Mouse (Mus musculus): ENCODE measurements around the gene Bfsp2. TPM values are rescaled to one million over a fixed set of nuclear protein-coding genes. Genes with fewer than 3 reads are reported as not detected.

Gene Bfsp2
- total RNA-seq, 1 experiment = not detected

- Histone ChIP-seq H3K9ac (ENCODE audit: insufficient read depth, low read depth, low read length, poor library complexity, severe bottlenecking) (no peak overlapping the region), H3K4me1 (ENCODE audit: control insufficient read depth in 2 of 2, insufficient read depth in 2 of 2, low read length in 2 of 2, poor library complexity in 1 of 2) (peaks cover 0 to 7% of the 10 kb centered on the region in 2 experiments; a peak in 1 of 4 replicates), H3K9me3 (ENCODE audit: control insufficient read depth, insufficient read depth, low read depth, low read length) (no peaks in the 10 kb centered on the region), H3K27ac (ENCODE audit: insufficient read depth, low read depth, low read length, poor library complexity, severe bottlenecking) (no peak overlapping the region), H3K36me3 (ENCODE audit: control insufficient read depth, insufficient read depth, low read length, poor library complexity, severe bottlenecking) (no peaks in the 10 kb centered on the region), H3K4me3 (ENCODE audit: insufficient read depth in 1 of 2, low read depth in 1 of 2, low read length in 2 of 2, poor library complexity in 1 of 2, severe bottlenecking in 1 of 2) (no peak overlapping the region)
- in situ Hi-C loops (cut with MboI; ENCODE audit: low sequenced_read_pairs in 2 of 2, unreplicated experiment in 2 of 2) = no loop called here
- no peak for DNase-seq (ENCODE audit: low read depth, low spot score)
- no peak for TF ChIP-seq ZC3H11A (IDR thresholded peaks at IDR 0.05; ENCODE audit: borderline replicate concordance, low read depth, low read length)
- no peak for TF ChIP-seq CHD2 (IDR thresholded peaks at IDR 0.05; ENCODE audit: low read depth, low read length)
- TF ChIP-seq ZNF384 (IDR thresholded peaks at IDR 0.05; ENCODE audit: low read depth, low read length) = no peak
- TF ChIP-seq HCFC1 (IDR thresholded peaks at IDR 0.05; ENCODE audit: borderline replicate concordance, insufficient read depth, low read length) = no peak
- no peak for TF ChIP-seq MAFK (IDR thresholded peaks at IDR 0.05; ENCODE audit: insufficient read depth, low read depth, low read length)
These were observed 24.8 kb upstream of the Bfsp2 start for GRCm38 (mm10) chr9:103505067-103505466.

GRCm38 (mm10) chr9:103504646-103505045, 24.4 kb upstream of the Bfsp2 start:
- in situ Hi-C loops (cut with MboI; ENCODE audit: low sequenced_read_pairs in 2 of 2, unreplicated experiment in 2 of 2) = no loop called here
- no peak for DNase-seq (ENCODE audit: low read depth, low spot score)
- TF ChIP-seq CHD2 (IDR thresholded peaks at IDR 0.05; ENCODE audit: low read depth, low read length) (no peak), ZNF384 (IDR thresholded peaks at IDR 0.05; ENCODE audit: low read depth, low read length) (no peak), HCFC1 (IDR thresholded peaks at IDR 0.05; ENCODE audit: borderline replicate concordance, insufficient read depth, low read length) (no peak), MAFK (IDR thresholded peaks at IDR 0.05; ENCODE audit: insufficient read depth, low read depth, low read length) (no peak), ZC3H11A (IDR thresholded peaks at IDR 0.05; ENCODE audit: borderline replicate concordance, low read depth, low read length) (no peak)

GRCm38 (mm10) chr9:103503586-103504298, 23.5 kb upstream of the Bfsp2 start:
- H3K36me3 ChIP-seq (ENCODE audit: control insufficient read depth, insufficient read depth, low read length, poor library complexity, severe bottlenecking) = no peaks in the 10 kb centered on the region

More at GRCm38 (mm10) chr9:103504646-103505045, 24.4 kb upstream of the Bfsp2 start:
- Histone ChIP-seq H3K4me3 (ENCODE audit: insufficient read depth in 1 of 2, low read depth in 1 of 2, low read length in 2 of 2, poor library complexity in 1 of 2, severe bottlenecking in 1 of 2) (no peak overlapping the region), H3K4me1 (ENCODE audit: control insufficient read depth in 2 of 2, insufficient read depth in 2 of 2, low read length in 2 of 2, poor library complexity in 1 of 2) (peaks cover 0 to 7% of the 10 kb centered on the region in 2 experiments; a peak in 1 of 4 replicates), H3K9ac (ENCODE audit: insufficient read depth, low read depth, low read length, poor library complexity, severe bottlenecking) (no peak overlapping the region), H3K27ac (ENCODE audit: insufficient read depth, low read depth, low read length, poor library complexity, severe bottlenecking) (no peak overlapping the region), H3K36me3 (ENCODE audit: control insufficient read depth, insufficient read depth, low read length, poor library complexity, severe bottlenecking) (no peaks in the 10 kb centered on the region), H3K9me3 (ENCODE audit: control insufficient read depth, insufficient read depth, low read depth, low read length) (no peaks in the 10 kb centered on the region)

GRCm38 (mm10) chr9:103502655-103503054, 22.4 kb upstream of the Bfsp2 start:
- no peak overlapping the region for H3K4me3 ChIP-seq (ENCODE audit: insufficient read depth in 1 of 2, low read depth in 1 of 2, low read length in 2 of 2, poor library complexity in 1 of 2, severe bottlenecking in 1 of 2)
- in situ Hi-C loops (cut with MboI; ENCODE audit: low sequenced_read_pairs in 2 of 2, unreplicated experiment in 2 of 2) = no loop called here
- no peak overlapping the region for H3K27ac ChIP-seq (ENCODE audit: insufficient read depth, low read depth, low read length, poor library complexity, severe bottlenecking)
- no peak for DNase-seq (ENCODE audit: low read depth, low spot score)
- H3K9me3 ChIP-seq (ENCODE audit: control insufficient read depth, insufficient read depth, low read depth, low read length) = no peaks in the 10 kb centered on the region
- no peaks in the 10 kb centered on the region for H3K36me3 ChIP-seq (ENCODE audit: control insufficient read depth, insufficient read depth, low read length, poor library complexity, severe bottlenecking)
- peaks cover 0 to 7% of the 10 kb centered on the region in 2 experiments; a peak in 1 of 4 replicates for H3K4me1 ChIP-seq (ENCODE audit: control insufficient read depth in 2 of 2, insufficient read depth in 2 of 2, low read length in 2 of 2, poor library complexity in 1 of 2)
- no peak for TF ChIP-seq HCFC1 (IDR thresholded peaks at IDR 0.05; ENCODE audit: borderline replicate concordance, insufficient read depth, low read length)
- TF ChIP-seq MAFK (IDR thresholded peaks at IDR 0.05; ENCODE audit: insufficient read depth, low read depth, low read length) = no peak
- no peak for TF ChIP-seq ZNF384 (IDR thresholded peaks at IDR 0.05; ENCODE audit: low read depth, low read length)
- TF ChIP-seq ZC3H11A (IDR thresholded peaks at IDR 0.05; ENCODE audit: borderline replicate concordance, low read depth, low read length) = no peak
- TF ChIP-seq CHD2 (IDR thresholded peaks at IDR 0.05; ENCODE audit: low read depth, low read length) = no peak
- H3K9ac ChIP-seq (ENCODE audit: insufficient read depth, low read depth, low read length, poor library complexity, severe bottlenecking) = no peak overlapping the region

More at GRCm38 (mm10) chr9:103503586-103504298, 23.5 kb upstream of the Bfsp2 start:
- H3K9me3 ChIP-seq (ENCODE audit: control insufficient read depth, insufficient read depth, low read depth, low read length) = no peaks in the 10 kb centered on the region
- H3K4me1 ChIP-seq (ENCODE audit: control insufficient read depth in 2 of 2, insufficient read depth in 2 of 2, low read length in 2 of 2, poor library complexity in 1 of 2) = peaks cover 0 to 7% of the 10 kb centered on the region in 2 experiments; a peak in 1 of 4 replicates
- H3K27ac ChIP-seq (ENCODE audit: insufficient read depth, low read depth, low read length, poor library complexity, severe bottlenecking) = no peak overlapping the region
- no peak overlapping the region for H3K9ac ChIP-seq (ENCODE audit: insufficient read depth, low read depth, low read length, poor library complexity, severe bottlenecking)
- no peak overlapping the region for H3K4me3 ChIP-seq (ENCODE audit: insufficient read depth in 1 of 2, low read depth in 1 of 2, low read length in 2 of 2, poor library complexity in 1 of 2, severe bottlenecking in 1 of 2)
- TF ChIP-seq MAFK (IDR thresholded peaks at IDR 0.05; ENCODE audit: insufficient read depth, low read depth, low read length) (peak; percentile 50; the same call in 1 of the 2 replicates), HCFC1 (IDR thresholded peaks at IDR 0.05; ENCODE audit: borderline replicate concordance, insufficient read depth, low read length) (no peak)
- no peak for DNase-seq (ENCODE audit: low read depth, low spot score)
- in situ Hi-C loops (cut with MboI; ENCODE audit: low sequenced_read_pairs in 2 of 2, unreplicated experiment in 2 of 2) = no loop called here

Measured in ES-E14 (cell line).